Mouse (Mus musculus) leukemia stem cell, adult 10-12 weeks (primary cell): Measurements from ENCODE around the gene Psmb2. TPM values are rescaled to one million over a fixed set of nuclear protein-coding genes. Genes with fewer than 3 reads are reported as not detected.

Experiments
- polyA plus RNA-seq: library from polyadenylated mRNA; stranded (reverse); fragments of >175 nt; gene quantifications from 2 replicates; pipeline ENCODE4 v1.2.3, GENCODE M21; 2012; ENCODE audit warnings: low replicate concordance

Gene Psmb2
- 7.3 and 109 TPM in 2 replicates for polyA plus RNA-seq

GRCm38 (mm10) chr4:126677054-126678003 lies at the start of gene Psmb2:
Psmb2 (plus strand) TSS chr4:126677630.

GRCm38 (mm10) chr4:126736001-126736414 lies 58.6 kb downstream of the Psmb2 start, which contains the start of gene Tfap2e:
Tfap2e (minus strand) TSS chr4:126736240.

DNA sequence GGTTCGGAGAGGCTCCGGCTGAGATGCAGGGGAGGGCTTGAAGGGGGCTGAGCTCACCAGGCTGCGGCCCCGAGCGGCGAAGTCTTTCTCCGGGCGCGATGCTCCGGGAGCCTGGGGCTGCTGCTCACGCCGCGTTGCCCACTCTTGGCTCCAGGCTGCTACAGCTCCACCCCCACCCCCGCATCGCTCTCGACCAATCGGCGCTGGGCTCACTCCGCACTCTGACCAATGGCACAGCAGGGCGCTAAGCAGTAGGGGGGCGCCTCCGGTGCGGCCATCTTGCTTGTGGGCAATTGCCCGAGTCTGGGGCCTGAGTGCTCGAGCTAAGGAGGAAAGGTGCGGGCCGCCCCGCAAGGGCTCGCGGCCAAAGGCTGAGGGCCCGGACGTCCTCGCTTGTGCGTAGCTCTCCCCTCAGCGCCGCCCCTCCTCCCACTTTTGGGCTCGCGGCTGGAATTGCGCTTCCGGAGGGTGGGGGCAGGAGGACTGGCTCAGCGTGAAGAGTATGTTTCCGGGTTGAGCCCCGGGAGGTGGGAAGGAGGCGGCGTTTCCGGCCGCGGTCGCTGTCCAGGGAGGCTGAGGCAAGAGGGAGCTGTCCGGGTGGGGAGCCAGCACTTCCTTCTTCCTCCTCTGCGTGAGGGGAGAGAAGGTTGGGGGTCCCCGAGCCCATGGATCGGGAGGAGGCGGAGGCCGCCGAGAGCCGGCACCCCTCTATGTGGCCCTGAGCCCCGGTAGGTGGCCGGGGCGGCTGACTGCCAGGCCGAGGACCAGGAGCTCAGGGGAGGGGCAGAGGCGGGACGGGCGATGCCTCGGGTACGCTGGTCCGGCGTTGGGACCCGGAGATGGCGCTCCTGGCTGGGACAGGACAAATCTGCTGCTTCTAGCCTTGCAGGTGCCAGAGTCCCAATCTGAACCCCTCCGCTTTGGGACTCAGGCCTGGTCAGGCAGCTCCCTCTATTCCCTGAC lies 76.1 kb downstream of the Psmb2 start, which contains the start of the genes Ncdn and AU040320:
Gene Ncdn (minus strand): TSS at position 171 of the 963 bp plus-strand sequence.
Gene AU040320 (plus strand): TSS at position 277 of the 963 bp plus-strand sequence.

Other genes with a start within 250 kb of the Psmb2 start
- gene Ago3, start 248.1 kb upstream of the Psmb2 start, polyA plus RNA-seq = 2.7 and 11.1 TPM in 2 replicates
- gene Ago1, start 209.0 kb upstream of the Psmb2 start, polyA plus RNA-seq = 4.0 and 9.3 TPM in 2 replicates
- gene Ago4, start 144.2 kb upstream of the Psmb2 start, polyA plus RNA-seq = 0.18 and 0.22 TPM in 2 replicates
- 1.8 and 7.6 TPM in 2 replicates for gene Clspn, start 120.7 kb upstream of the Psmb2 start, polyA plus RNA-seq
- 0.61 and 1.3 TPM in 2 replicates for gene 5730409E04Rik, start 67.8 kb upstream of the Psmb2 start, polyA plus RNA-seq
- gene Tfap2e, start 58.6 kb downstream of the Psmb2 start, polyA plus RNA-seq = not detected in 2 replicates
- gene Ncdn, start 75.8 kb downstream of the Psmb2 start, polyA plus RNA-seq = 60.3 and 83.9 TPM in 2 replicates
- 21.7 and 22.1 TPM in 2 replicates for gene AU040320, start 75.9 kb downstream of the Psmb2 start, polyA plus RNA-seq